8 mouse cellular contexts compared by ENCODE assay signal in the genomic region with DNA sequence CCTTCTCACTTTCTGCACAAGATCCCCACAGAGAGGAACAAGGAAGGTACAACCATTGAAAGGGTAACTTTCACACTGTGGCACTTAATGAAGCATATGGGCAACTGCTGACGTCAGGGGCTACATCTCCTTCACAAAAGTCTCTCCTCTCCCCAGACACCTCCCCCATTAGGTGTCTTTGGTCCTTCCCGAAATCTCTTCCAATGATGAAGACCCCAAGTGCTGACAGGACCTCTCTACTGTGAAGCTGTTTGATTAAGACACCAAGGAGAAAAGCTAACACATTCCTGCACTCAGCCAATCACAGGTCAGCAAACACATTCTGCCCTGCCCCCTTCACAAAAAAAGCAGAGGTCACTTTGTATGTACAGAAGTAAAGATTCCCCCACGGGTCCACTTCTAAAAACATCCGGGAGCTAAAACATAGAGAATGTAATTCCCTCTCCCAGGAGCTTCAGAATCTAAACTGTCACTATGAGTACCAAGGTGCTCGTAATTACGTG.
DNase-seq lines count a peak whose midpoint lies in the region; ATAC-seq and TF ChIP-seq lines count a peak whose summit lies in the region.

No protein-coding gene starts in this region.

- peak overlapping the region; percentile 63 for H3K4me3 ChIP-seq in erythroblast, embryonic 14.5 days (replicated peaks)
- H3K4me3 ChIP-seq in E14TG2a.4 (replicated peaks; ENCODE audit: low read length) = peak overlapping the region; percentile 93
- peak overlapping the region; percentile 80 for H3K4me3 ChIP-seq in forebrain, postnatal 0 days (ENCODE audit: low read depth, low read length)
- peak overlapping the region; percentile 53 to 61; a peak in 3 of 4 replicates for H3K4me3 ChIP-seq in liver, embryonic 14.5 days (ENCODE audit: insufficient read depth in 1 of 2, low read depth in 2 of 2, low read length in 2 of 2)

- no peaks in the 10 kb centered on the region for H3K9me3 ChIP-seq in erythroblast, embryonic 14.5 days (ENCODE audit: control insufficient read depth, low read length)
- H3K9me3 ChIP-seq in E14TG2a.4 (ENCODE audit: low read length) = no peaks in the 10 kb centered on the region
- no peaks in the 10 kb centered on the region for H3K9me3 ChIP-seq in forebrain, postnatal 0 days (ENCODE audit: low read length)
- no peaks in the 10 kb centered on the region for H3K9me3 ChIP-seq in liver, embryonic 14.5 days (ENCODE audit: control insufficient read depth, low read length)

- no peak overlapping the region; the same call in 1 of the 2 replicates for H3K9ac ChIP-seq in forebrain, postnatal 0 days
- H3K9ac ChIP-seq in liver, embryonic 14.5 days (replicated peaks) = no peak overlapping the region

- no peak for TF ChIP-seq EP300 in liver, embryonic 14.5 days (IDR thresholded peaks at IDR 0.05; ENCODE audit: low read depth)

- peaks cover 53% of the 10 kb centered on the region for H3K27me3 ChIP-seq in erythroblast, embryonic 14.5 days (ENCODE audit: control insufficient read depth)
- H3K27me3 ChIP-seq in E14TG2a.4 (ENCODE audit: insufficient read depth, low read length) = peaks cover 29% of the 10 kb centered on the region
- no peaks in the 10 kb centered on the region for H3K27me3 ChIP-seq in forebrain, postnatal 0 days (ENCODE audit: insufficient read depth, low read length)
- H3K27me3 ChIP-seq in liver, embryonic 14.5 days (ENCODE audit: control insufficient read depth, insufficient read depth, low read length) = peaks cover 29% of the 10 kb centered on the region

- ATAC-seq in erythroblast, adult 5-6 weeks (replicated peaks; ENCODE audit: low FRiP score, poor library complexity, severe bottlenecking) = no peak
- no peak for ATAC-seq in forebrain, postnatal 0 days
- peak; percentile 18; the same call in 1 of the 2 replicates for ATAC-seq in liver, embryonic 14.5 days (ENCODE audit: insufficient read depth)
- no peak for ATAC-seq in granulocyte monocyte progenitor cell, adult 5-6 weeks (replicated peaks; ENCODE audit: poor library complexity, severe bottlenecking)

- DNase-seq in forebrain, postnatal 0 days = no peak
- peak in 2 of 3 experiments; percentile 7 to 17 for DNase-seq in liver, embryonic 14.5 days (ENCODE audit: low read depth in 3 of 3, low spot score in 3 of 3)
- DNase-seq in urinary bladder, adult 18-20 months (ENCODE audit: low spot score in 2 of 2) = no peak
- DNase-seq in frontal cortex, postnatal 36 days (ENCODE audit: low spot score in 2 of 2) = no peak

- no peaks in the 10 kb centered on the region for H3K36me3 ChIP-seq in erythroblast, embryonic 14.5 days (ENCODE audit: control insufficient read depth)
- no peaks in the 10 kb centered on the region for H3K36me3 ChIP-seq in E14TG2a.4 (ENCODE audit: insufficient read depth, low read length)
- H3K36me3 ChIP-seq in forebrain, postnatal 0 days (ENCODE audit: insufficient read depth) = no peaks in the 10 kb centered on the region
- H3K36me3 ChIP-seq in liver, embryonic 14.5 days (replicated peaks; ENCODE audit: control insufficient read depth, insufficient read depth, low read depth) = no peaks in the 10 kb centered on the region

- no peak for TF ChIP-seq CTCF in E14TG2a.4 (conservative IDR thresholded peaks at IDR 0.05; ENCODE audit: low read length)
- TF ChIP-seq CTCF in forebrain, postnatal 0 days (IDR thresholded peaks at IDR 0.05; ENCODE audit: low read depth) = no peak
- no peak for TF ChIP-seq CTCF in liver, embryonic 14.5 days (IDR thresholded peaks at IDR 0.05; ENCODE audit: low read depth)

- H3K4me2 ChIP-seq in forebrain, postnatal 0 days (ENCODE audit: low read depth) = peak overlapping the region; percentile 96
- peak overlapping the region; percentile 60 for H3K4me2 ChIP-seq in liver, embryonic 14.5 days (ENCODE audit: low read depth)

- no peak overlapping the region for H3K27ac ChIP-seq in forebrain, postnatal 0 days (ENCODE audit: low read depth, low read length)
- H3K27ac ChIP-seq in liver, embryonic 14.5 days = no peak overlapping the region

- H3K4me1 ChIP-seq in erythroblast, embryonic 14.5 days (ENCODE audit: control insufficient read depth) = peaks cover 4% of the 10 kb centered on the region; the same call in 1 of the 2 replicates
- peaks cover 38% of the 10 kb centered on the region for H3K4me1 ChIP-seq in E14TG2a.4 (replicated peaks; ENCODE audit: low read depth, low read length)
- peaks cover 15% of the 10 kb centered on the region for H3K4me1 ChIP-seq in forebrain, postnatal 0 days (ENCODE audit: insufficient read depth)
- peaks cover 0 to 5% of the 10 kb centered on the region in 2 experiments; a peak in 1 of 4 replicates for H3K4me1 ChIP-seq in liver, embryonic 14.5 days (replicated peaks; ENCODE audit: control insufficient read depth in 2 of 2, insufficient read depth in 2 of 2, low read length in 1 of 2)

- 5% methylated on average over 6 of the region's 6 CpGs for WGBS in forebrain, postnatal 0 days
- WGBS in liver, embryonic 14.5 days (ENCODE audit: insufficient replicate concordance) = 4% methylated on average over 6 of the region's 6 CpGs

Comparison
In these comparisons a context has a peak if more than half of its experiments do, and no peak if none do; other contexts are left out.
1. DNase-seq: peak in liver, embryonic 14.5 days (2 of 3); none in forebrain, postnatal 0 days (single experiment), urinary bladder, adult 18-20 months (0 of 2) and frontal cortex, postnatal 36 days (0 of 2).
2. Peak in every context shown above with its lines, with median percentiles within 50 percentile points of each other: H3K4me3 ChIP-seq.